Mouse (Mus musculus): ENCODE measurements around the gene Erc2. TPM values are rescaled to one million over a fixed set of nuclear protein-coding genes. Genes with fewer than 3 reads are reported as not detected.

The Erc2 gene
- polyA plus RNA-seq, 1 experiment = 0.53 TPM

GRCm38 (mm10) chr14:28475012-28475411 is 852.8 kb downstream of the Erc2 start:
- no peak overlapping the region for H3ac ChIP-seq (ENCODE audit: control insufficient read depth, insufficient read length)
- no peaks in the 10 kb centered on the region for H3K79me2 ChIP-seq (ENCODE audit: control insufficient read depth, insufficient read depth)
- H3K4me2 ChIP-seq (ENCODE audit: low read depth) = no peak overlapping the region

GRCm38 (mm10) chr14:28475421-28475820 is 853.2 kb downstream of the Erc2 start:
- TF ChIP-seq USF1 (IDR thresholded peaks at IDR 0.05; ENCODE audit: low read depth) = no peak
- TF ChIP-seq TCF12 (IDR thresholded peaks at IDR 0.05; ENCODE audit: insufficient read depth, poor library complexity, severe bottlenecking) = no peak
- no peak overlapping the region for H3ac ChIP-seq (ENCODE audit: control insufficient read depth, insufficient read length)
- H3K36me3 ChIP-seq (ENCODE audit: control insufficient read depth, insufficient read depth) = no peaks in the 10 kb centered on the region
- no peak overlapping the region for H3K4me3 ChIP-seq
- no peaks in the 10 kb centered on the region for H3K79me2 ChIP-seq (ENCODE audit: control insufficient read depth, insufficient read depth)
- H3K4me2 ChIP-seq (ENCODE audit: low read depth) = no peak overlapping the region
- H3K27me3 ChIP-seq (ENCODE audit: control insufficient read depth, insufficient read depth, insufficient read length) = no peaks in the 10 kb centered on the region

More at GRCm38 (mm10) chr14:28475012-28475411, 852.8 kb downstream of the Erc2 start:
- H3K36me3 ChIP-seq (ENCODE audit: control insufficient read depth, insufficient read depth) = no peaks in the 10 kb centered on the region
- no peak overlapping the region for H3K4me3 ChIP-seq
- H3K27me3 ChIP-seq (ENCODE audit: control insufficient read depth, insufficient read depth, insufficient read length) = no peaks in the 10 kb centered on the region
- TF ChIP-seq MYOG (IDR thresholded peaks at IDR 0.05; ENCODE audit: control insufficient read depth in 1 of 3, insufficient read depth in 1 of 3, insufficient read length in 2 of 3, low read depth in 2 of 3) (no peak), POLR2A (IDR thresholded peaks at IDR 0.05; ENCODE audit: insufficient read length, low read depth) (no peak), MYOD1 (IDR thresholded peaks at IDR 0.05; ENCODE audit: control insufficient read depth in 1 of 3, insufficient read length in 2 of 3, low read depth in 2 of 3) (no peak), CEBPB (IDR thresholded peaks at IDR 0.05; ENCODE audit: insufficient read depth, poor library complexity, severe bottlenecking) (no peak), REST (IDR thresholded peaks at IDR 0.05; ENCODE audit: insufficient read depth, insufficient read length) (no peak), MAX (IDR thresholded peaks at IDR 0.05; ENCODE audit: low read depth) (no peak), TCF3 (IDR thresholded peaks at IDR 0.05; ENCODE audit: insufficient read length, low read depth) (no peak), POLR2AphosphoS2 (IDR thresholded peaks at IDR 0.05; ENCODE audit: insufficient read length, low read depth) (no peak), USF1 (IDR thresholded peaks at IDR 0.05; ENCODE audit: low read depth) (no peak), SRF (IDR thresholded peaks at IDR 0.05; ENCODE audit: control insufficient read depth, insufficient read length, low read depth) (no peak), TCF12 (IDR thresholded peaks at IDR 0.05; ENCODE audit: insufficient read depth, poor library complexity, severe bottlenecking) (no peak), E2F4 (IDR thresholded peaks at IDR 0.05; ENCODE audit: insufficient read depth) (no peak)

GRCm38 (mm10) chr14:28476746-28477145 is 854.5 kb downstream of the Erc2 start:
- no peak for TF ChIP-seq MYOG (IDR thresholded peaks at IDR 0.05; ENCODE audit: control insufficient read depth in 1 of 3, insufficient read depth in 1 of 3, insufficient read length in 2 of 3, low read depth in 2 of 3)
- TF ChIP-seq E2F4 (IDR thresholded peaks at IDR 0.05; ENCODE audit: insufficient read depth) = no peak
- no peak for TF ChIP-seq MYOD1 (IDR thresholded peaks at IDR 0.05; ENCODE audit: control insufficient read depth in 1 of 3, insufficient read length in 2 of 3, low read depth in 2 of 3)
- no peak for TF ChIP-seq SRF (IDR thresholded peaks at IDR 0.05; ENCODE audit: control insufficient read depth, insufficient read length, low read depth)
- TF ChIP-seq TCF3 (IDR thresholded peaks at IDR 0.05; ENCODE audit: insufficient read length, low read depth) = no peak
- TF ChIP-seq POLR2A (IDR thresholded peaks at IDR 0.05; ENCODE audit: insufficient read length, low read depth) = no peak
- H3K27me3 ChIP-seq (ENCODE audit: control insufficient read depth, insufficient read depth, insufficient read length) = no peaks in the 10 kb centered on the region
- no peaks in the 10 kb centered on the region for H3K79me2 ChIP-seq (ENCODE audit: control insufficient read depth, insufficient read depth)
- H3ac ChIP-seq (ENCODE audit: control insufficient read depth, insufficient read length) = no peak overlapping the region
- H3K4me3 ChIP-seq = no peak overlapping the region
- H3K4me2 ChIP-seq (ENCODE audit: low read depth) = no peak overlapping the region
- no peaks in the 10 kb centered on the region for H3K36me3 ChIP-seq (ENCODE audit: control insufficient read depth, insufficient read depth)

- Histone ChIP-seq H3ac (ENCODE audit: control insufficient read depth, insufficient read length) (no peak overlapping the region), H3K36me3 (ENCODE audit: control insufficient read depth, insufficient read depth) (no peaks in the 10 kb centered on the region), H3K4me3 (no peak overlapping the region), H3K27me3 (ENCODE audit: control insufficient read depth, insufficient read depth, insufficient read length) (no peaks in the 10 kb centered on the region), H3K4me2 (ENCODE audit: low read depth) (no peak overlapping the region), H3K79me2 (ENCODE audit: control insufficient read depth, insufficient read depth) (no peaks in the 10 kb centered on the region)
- TF ChIP-seq TCF12 (IDR thresholded peaks at IDR 0.05; ENCODE audit: insufficient read depth, poor library complexity, severe bottlenecking) = no peak
- TF ChIP-seq TCF3 (IDR thresholded peaks at IDR 0.05; ENCODE audit: insufficient read length, low read depth) = no peak
- no peak for TF ChIP-seq MAX (IDR thresholded peaks at IDR 0.05; ENCODE audit: low read depth)
- TF ChIP-seq POLR2A (IDR thresholded peaks at IDR 0.05; ENCODE audit: insufficient read length, low read depth) = no peak
- no peak for TF ChIP-seq POLR2AphosphoS2 (IDR thresholded peaks at IDR 0.05; ENCODE audit: insufficient read length, low read depth)
- TF ChIP-seq CEBPB (IDR thresholded peaks at IDR 0.05; ENCODE audit: insufficient read depth, poor library complexity, severe bottlenecking) = no peak
- TF ChIP-seq SRF (IDR thresholded peaks at IDR 0.05; ENCODE audit: control insufficient read depth, insufficient read length, low read depth) = no peak
- no peak for TF ChIP-seq USF1 (IDR thresholded peaks at IDR 0.05; ENCODE audit: low read depth)
- no peak for TF ChIP-seq E2F4 (IDR thresholded peaks at IDR 0.05; ENCODE audit: insufficient read depth)
- no peak for TF ChIP-seq REST (IDR thresholded peaks at IDR 0.05; ENCODE audit: insufficient read depth, insufficient read length)
- TF ChIP-seq MYOG (IDR thresholded peaks at IDR 0.05; ENCODE audit: control insufficient read depth in 1 of 3, insufficient read depth in 1 of 3, insufficient read length in 2 of 3, low read depth in 2 of 3) = no peak
- TF ChIP-seq MYOD1 (IDR thresholded peaks at IDR 0.05; ENCODE audit: control insufficient read depth in 1 of 3, insufficient read length in 2 of 3, low read depth in 2 of 3) = no peak
Observed at GRCm38 (mm10) chr14:28480866-28481265, 858.6 kb downstream of the Erc2 start.

GRCm38 (mm10) chr14:28493806-28494205 is 871.6 kb downstream of the Erc2 start:
- Histone ChIP-seq H3K36me3 (ENCODE audit: control insufficient read depth, insufficient read depth) (no peaks in the 10 kb centered on the region), H3K4me2 (ENCODE audit: low read depth) (no peak overlapping the region), H3ac (ENCODE audit: control insufficient read depth, insufficient read length) (no peak overlapping the region), H3K79me2 (ENCODE audit: control insufficient read depth, insufficient read depth) (no peaks in the 10 kb centered on the region), H3K27me3 (ENCODE audit: control insufficient read depth, insufficient read depth, insufficient read length) (no peaks in the 10 kb centered on the region), H3K4me3 (no peak overlapping the region)
- TF ChIP-seq MAX (IDR thresholded peaks at IDR 0.05; ENCODE audit: low read depth) = no peak
- no peak for TF ChIP-seq CEBPB (IDR thresholded peaks at IDR 0.05; ENCODE audit: insufficient read depth, poor library complexity, severe bottlenecking)
- no peak for TF ChIP-seq POLR2AphosphoS2 (IDR thresholded peaks at IDR 0.05; ENCODE audit: insufficient read length, low read depth)
- TF ChIP-seq MYOG (IDR thresholded peaks at IDR 0.05; ENCODE audit: control insufficient read depth in 1 of 3, insufficient read depth in 1 of 3, insufficient read length in 2 of 3, low read depth in 2 of 3) = no peak
- TF ChIP-seq REST (IDR thresholded peaks at IDR 0.05; ENCODE audit: insufficient read depth, insufficient read length) = no peak
- TF ChIP-seq TCF3 (IDR thresholded peaks at IDR 0.05; ENCODE audit: insufficient read length, low read depth) = no peak
- no peak for TF ChIP-seq SRF (IDR thresholded peaks at IDR 0.05; ENCODE audit: control insufficient read depth, insufficient read length, low read depth)
- no peak for TF ChIP-seq USF1 (IDR thresholded peaks at IDR 0.05; ENCODE audit: low read depth)
- no peak for TF ChIP-seq MYOD1 (IDR thresholded peaks at IDR 0.05; ENCODE audit: control insufficient read depth in 1 of 3, insufficient read length in 2 of 3, low read depth in 2 of 3)
